Mouse (Mus musculus) MEL (cell line): Measurements from ENCODE around the gene S1pr3. TPM values are rescaled to one million over a fixed set of nuclear protein-coding genes. Genes with fewer than 3 reads are reported as not detected.

Experiments used
- DNase-seq: peaks from one replicate; pipeline ENCODE4 v3.0.0; 2011; ENCODE audit warnings: low read depth, low spot score
- H3K27ac ChIP-seq: 2 replicates; pipeline ENCODE4 v1.5.1; 2012; ENCODE audit warnings: low read depth, mild to moderate bottlenecking, control low read depth, low read length, moderate library complexity; ENCODE audit not compliant: control insufficient read depth
- H3K27me3 ChIP-seq, 2 experiments: fragments of 150-350 bp in 1 of 2; sonication (generic) in 1 of 2; 2 replicates each; pipeline ENCODE4 v1.6.1; 2012; ENCODE audit warnings: low read length in 2 of 2, mild to moderate bottlenecking in 2 of 2, improper control_type of control experiment in 1 of 2, moderate library complexity in 1 of 2; ENCODE audit not compliant: insufficient read depth in 2 of 2, control insufficient read depth in 1 of 2
- H3K36me3 ChIP-seq, 2 experiments: 2 replicates each; pipeline ENCODE4 v1.6.1; 2012 to 2014; ENCODE audit warnings: low read length in 2 of 2, improper control_type of control experiment in 1 of 2, inconsistent platforms in 1 of 2, mild to moderate bottlenecking in 1 of 2; ENCODE audit not compliant: insufficient read depth in 2 of 2, control insufficient read depth in 1 of 2
- H3K4me1 ChIP-seq, 2 experiments: fragments of 150-350 bp in 1 of 2; sonication (generic) in 1 of 2; 2 replicates each; pipeline ENCODE4 v1.6.1; 2012; ENCODE audit warnings: low read length in 2 of 2, improper control_type of control experiment in 1 of 2, mild to moderate bottlenecking in 1 of 2; ENCODE audit not compliant: insufficient read depth in 2 of 2, control insufficient read depth in 1 of 2
- H3K4me3 ChIP-seq, 2 experiments: fragments of 150-350 bp in 1 of 2; sonication (generic) in 1 of 2; 2 replicates each; pipeline ENCODE4 v1.5.1; 2012; ENCODE audit warnings: low read depth in 2 of 2, low read length in 2 of 2, mild to moderate bottlenecking in 2 of 2, moderate library complexity in 2 of 2, control low read depth in 1 of 2, improper control_type of control experiment in 1 of 2; ENCODE audit not compliant: control insufficient read depth in 1 of 2, insufficient read depth in 1 of 2
- H3K79me2 ChIP-seq: 2 replicates; pipeline ENCODE4 v1.6.1; 2012; ENCODE audit warnings: mild to moderate bottlenecking, low read length, moderate library complexity; ENCODE audit not compliant: control insufficient read depth, poor library complexity, insufficient read depth
- H3K9ac ChIP-seq: 2 replicates; pipeline ENCODE4 v1.6.1; 2012; ENCODE audit warnings: low read depth, mild to moderate bottlenecking, control low read depth, low read length, moderate library complexity; ENCODE audit not compliant: control insufficient read depth, poor library complexity, severe bottlenecking
- H3K9me3 ChIP-seq: fragments of 150-350 bp; sonication (generic); replicated peaks from 2 replicates; pipeline ENCODE4 v1.6.1; 2012; ENCODE audit warnings: mild to moderate bottlenecking, low read length, improper control_type of control experiment, moderate library complexity; ENCODE audit not compliant: insufficient read depth
- CHD2 ChIP-seq: IDR thresholded peaks from 2 replicates; pipeline ENCODE4 v1.6.1; 2011; ENCODE audit warnings: low read length, improper control_type of control experiment
- ELF1 ChIP-seq: IDR thresholded peaks from 2 replicates; pipeline ENCODE4 v1.6.1; 2014; ENCODE audit warnings: low read depth, mild to moderate bottlenecking, inconsistent platforms, low read length, improper control_type of control experiment, moderate library complexity
- GATA1 ChIP-seq: IDR thresholded peaks from 2 replicates; pipeline ENCODE4 v1.6.1; 2011; ENCODE audit warnings: low read depth, low read length, improper control_type of control experiment
- HCFC1 ChIP-seq: IDR thresholded peaks from 2 replicates; pipeline ENCODE4 v1.6.1; 2012; ENCODE audit warnings: low read depth, mild to moderate bottlenecking, inconsistent platforms, low read length, improper control_type of control experiment, moderate library complexity
- JUND ChIP-seq: IDR thresholded peaks from 2 replicates; pipeline ENCODE4 v1.6.1; 2011; ENCODE audit warnings: low read depth, mild to moderate bottlenecking, improper control_type of control experiment, low read length
- KAT2A ChIP-seq: conservative IDR thresholded peaks from 2 replicates; pipeline ENCODE4 v1.6.1; 2012; ENCODE audit warnings: low read depth, low read length, improper control_type of control experiment, inconsistent platforms
- MAFK ChIP-seq: IDR thresholded peaks from 2 replicates; pipeline ENCODE4 v1.6.1; 2011; ENCODE audit warnings: low read depth, mild to moderate bottlenecking, low read length, improper control_type of control experiment, borderline replicate concordance
- MAX ChIP-seq: IDR thresholded peaks from 2 replicates; pipeline ENCODE4 v1.6.1; 2011; ENCODE audit warnings: low read length, improper control_type of control experiment
- NELFE ChIP-seq: IDR thresholded peaks from 2 replicates; pipeline ENCODE4 v1.6.1; 2011; ENCODE audit warnings: low read depth, low read length, improper control_type of control experiment
- POLR2A ChIP-seq, 2 experiments: IDR thresholded peaks; 2 replicates each; pipeline ENCODE4 v1.6.1; 2011 to 2012; ENCODE audit warnings: low read length in 2 of 2, mild to moderate bottlenecking in 2 of 2, control low read depth in 1 of 2, improper control_type of control experiment in 1 of 2, low read depth in 1 of 2, moderate library complexity in 1 of 2; ENCODE audit not compliant: control insufficient read depth in 1 of 2, insufficient read depth in 1 of 2, poor library complexity in 1 of 2
- POLR2AphosphoS5 ChIP-seq: IDR thresholded peaks from 2 replicates; pipeline ENCODE4 v1.6.1; 2012; ENCODE audit warnings: low read depth, borderline replicate concordance, mild to moderate bottlenecking, inconsistent platforms, low read length, moderate library complexity, mixed read lengths
- SMC3 ChIP-seq: IDR thresholded peaks from 2 replicates; pipeline ENCODE4 v1.6.1; 2011; ENCODE audit warnings: low read depth, low read length, improper control_type of control experiment
- TAL1 ChIP-seq: IDR thresholded peaks from 2 replicates; pipeline ENCODE4 v1.6.1; 2012; ENCODE audit warnings: mild to moderate bottlenecking, inconsistent platforms, low read length, moderate library complexity, mixed read lengths
- TCF12 ChIP-seq: IDR thresholded peaks from 2 replicates; pipeline ENCODE4 v1.6.1; 2014; ENCODE audit warnings: low read depth, mild to moderate bottlenecking, inconsistent platforms, low read length, improper control_type of control experiment, moderate library complexity
- UBTF ChIP-seq: IDR thresholded peaks from 2 replicates; pipeline ENCODE4 v1.6.1; 2012; ENCODE audit warnings: low read depth, mild to moderate bottlenecking, inconsistent platforms, low read length, improper control_type of control experiment, moderate library complexity, borderline replicate concordance; ENCODE audit not compliant: insufficient read depth
- ZC3H11A ChIP-seq: IDR thresholded peaks from 2 replicates; pipeline ENCODE4 v1.6.1; 2012; ENCODE audit warnings: low read depth, mild to moderate bottlenecking, inconsistent platforms, low read length, improper control_type of control experiment
- ZMIZ1 ChIP-seq: IDR thresholded peaks from 2 replicates; pipeline ENCODE4 v1.6.1; 2012; ENCODE audit warnings: low read depth, mild to moderate bottlenecking, inconsistent platforms, low read length, improper control_type of control experiment, moderate library complexity
- ZNF384 ChIP-seq: IDR thresholded peaks from 2 replicates; pipeline ENCODE4 v1.6.1; 2012; ENCODE audit warnings: low read depth, mild to moderate bottlenecking, inconsistent platforms, low read length, improper control_type of control experiment
- polyA plus RNA-seq, 2 experiments: library from polyadenylated mRNA; stranded (reverse) in 1 of 2; unstranded in 1 of 2; fragments of >175 nt in 1 of 2; fragments of >200 nt in 1 of 2; gene quantifications; 2 replicates each; pipeline versions ENCODE4 v1.2.1 to v1.2.4; 2012; ENCODE audit warnings: low replicate concordance in 2 of 2, low read depth in 1 of 2; ENCODE audit not compliant: insufficient read length in 2 of 2, insufficient read depth in 1 of 2, missing spikeins in 1 of 2
- total RNA-seq: library from RNA; depleted of rRNA; stranded (reverse); fragments of 300-350 nt; gene quantifications from 2 replicates; pipeline ENCODE4 v1.2.3, GENCODE M21; 2012

The S1pr3 gene
- total and polyA plus RNA-seq, 3 experiments = not detected

GRCm38 (mm10) chr13:51363390-51363789 is 45.0 kb upstream of the S1pr3 start:
- Histone ChIP-seq H3K9ac (no peak overlapping the region), H3K4me3 (no peak overlapping the region), H3K27me3 (no peaks in the 10 kb centered on the region), H3K4me1 (no peaks in the 10 kb centered on the region), H3K79me2 (no peaks in the 10 kb centered on the region), H3K9me3 (no peaks in the 10 kb centered on the region), H3K27ac (no peak overlapping the region), H3K36me3 (no peaks in the 10 kb centered on the region)
- DNase-seq = no peak
- no peak for TF ChIP-seq GATA1
- TF ChIP-seq JUND = no peak

DNA sequence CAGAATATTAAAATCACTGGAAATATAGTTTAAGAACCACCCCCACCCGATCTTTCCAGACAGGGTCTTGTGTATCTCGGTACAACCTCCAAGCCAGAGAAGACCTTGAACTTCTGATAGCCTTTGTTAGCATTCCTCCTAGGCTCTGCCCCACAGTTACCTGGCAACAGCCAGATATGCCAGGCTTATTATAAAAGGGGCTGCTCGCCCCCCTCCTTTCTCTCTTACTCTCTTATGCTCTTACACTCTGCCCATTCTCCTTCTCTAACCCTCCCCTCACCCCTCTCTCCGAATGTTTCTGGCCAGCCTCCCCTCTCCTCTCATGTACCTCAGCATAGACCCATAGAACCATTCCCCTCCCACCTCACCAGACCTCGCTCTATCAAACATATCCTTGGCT is 44.5 kb upstream of the S1pr3 start:
- H3K27ac ChIP-seq = no peak overlapping the region
- no peak overlapping the region for H3K4me3 ChIP-seq
- no peaks in the 10 kb centered on the region for H3K27me3 ChIP-seq
- H3K4me1 ChIP-seq = no peaks in the 10 kb centered on the region
- H3K36me3 ChIP-seq = no peaks in the 10 kb centered on the region
- H3K9ac ChIP-seq = no peak overlapping the region
- TF ChIP-seq KAT2A = no peak
- TF ChIP-seq TCF12 = no peak
- TF ChIP-seq UBTF = no peak
- TF ChIP-seq ZC3H11A = no peak
- TF ChIP-seq SMC3 = no peak
- TF ChIP-seq ELF1 = no peak
- no peak for TF ChIP-seq ZNF384
- TF ChIP-seq POLR2A (IDR thresholded peaks at IDR 0.05; ENCODE audit: control insufficient read depth in 1 of 2, insufficient read depth in 1 of 2, low read depth in 1 of 2, low read length in 2 of 2, poor library complexity in 1 of 2) = no peak
- TF ChIP-seq POLR2AphosphoS5 = no peak
- no peak for TF ChIP-seq TAL1
- TF ChIP-seq MAFK = no peak
- TF ChIP-seq HCFC1 = no peak
- TF ChIP-seq MAX = no peak
- no peak for TF ChIP-seq JUND
- TF ChIP-seq CHD2 = no peak
- no peak for TF ChIP-seq NELFE
- no peaks in the 10 kb centered on the region for H3K9me3 ChIP-seq
- H3K79me2 ChIP-seq = no peaks in the 10 kb centered on the region
- no peak for DNase-seq

DNA sequence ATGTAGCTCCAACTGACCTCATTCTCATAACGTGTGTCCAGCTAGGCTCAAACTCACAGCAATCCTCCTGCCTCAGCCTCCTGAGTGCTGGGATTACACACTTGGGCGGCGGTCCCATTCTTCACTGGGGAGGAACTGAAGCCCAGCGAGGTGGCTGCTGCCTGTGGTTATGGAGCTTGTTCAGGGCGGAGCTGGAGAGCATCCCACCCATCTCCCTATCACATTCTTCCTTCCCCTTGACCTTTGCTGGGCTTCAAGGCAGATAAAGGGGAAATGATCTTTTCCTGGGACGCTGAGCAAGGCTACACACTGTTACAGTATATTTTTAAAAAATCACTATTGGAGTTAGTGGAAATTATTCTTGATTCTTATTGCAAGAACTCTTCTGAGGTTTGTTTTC is 43.2 kb upstream of the S1pr3 start:
- H3K9me3 ChIP-seq = no peaks in the 10 kb centered on the region
- no peaks in the 10 kb centered on the region for H3K36me3 ChIP-seq
- no peak overlapping the region for H3K4me3 ChIP-seq

More for the DNA sequence above, 43.2 kb upstream of the S1pr3 start:
- no peak overlapping the region for H3K27ac ChIP-seq
- no peak for TF ChIP-seq ZMIZ1
- no peak overlapping the region for H3K9ac ChIP-seq
- no peak for DNase-seq
- no peaks in the 10 kb centered on the region for H3K4me1 ChIP-seq
- H3K27me3 ChIP-seq = no peaks in the 10 kb centered on the region
- H3K79me2 ChIP-seq = no peaks in the 10 kb centered on the region; the same call in 1 of the 2 replicates
